Mouse (Mus musculus): ENCODE results near the gene Rbm20. TPM values are rescaled to one million over a fixed set of nuclear protein-coding genes. Genes with fewer than 3 reads are reported as not detected.

Rbm20 gene
- polyA plus RNA-seq, 1 experiment, result 0.22 TPM

- TF ChIP-seq POLR2A (IDR thresholded peaks at IDR 0.05; ENCODE audit: low read depth, low read length) (no peak), CTCF (IDR thresholded peaks at IDR 0.05; ENCODE audit: extremely low read depth, insufficient read depth, insufficient read length, insufficient replicate concordance) (no peak)
- Histone ChIP-seq H3K4me3 (ENCODE audit: extremely low read depth, insufficient read depth, insufficient read length) (no peak overlapping the region), H3K4me1 (ENCODE audit: control insufficient read depth, insufficient read depth, insufficient read length) (peaks cover 3% of the 10 kb centered on the region; the same call in 1 of the 2 replicates), H3K36me3 (ENCODE audit: control insufficient read depth, insufficient read depth, low read length) (no peaks in the 10 kb centered on the region), H3K27ac (ENCODE audit: insufficient read depth, low read length) (no peak overlapping the region), H3K27me3 (ENCODE audit: control insufficient read depth, insufficient read depth, low read length) (no peaks in the 10 kb centered on the region)
- WGBS, result 94% methylated on average over 9 of the region's 9 CpGs
- no peak for DNase-seq (ENCODE audit: low read depth in 1 of 2, low spot score in 2 of 2)
Measured at GRCm38 (mm10) chr19:53701434-53701833, 24.3 kb downstream of the Rbm20 start.

- no peak for DNase-seq (ENCODE audit: low read depth in 1 of 2, low spot score in 2 of 2)
- Histone ChIP-seq H3K4me1 (ENCODE audit: control insufficient read depth, insufficient read depth, insufficient read length) (peaks cover 3% of the 10 kb centered on the region; the same call in 1 of the 2 replicates), H3K27ac (ENCODE audit: insufficient read depth, low read length) (no peak overlapping the region), H3K4me3 (ENCODE audit: extremely low read depth, insufficient read depth, insufficient read length) (no peak overlapping the region), H3K36me3 (ENCODE audit: control insufficient read depth, insufficient read depth, low read length) (no peaks in the 10 kb centered on the region), H3K27me3 (ENCODE audit: control insufficient read depth, insufficient read depth, low read length) (no peaks in the 10 kb centered on the region)
- 8% methylated on average over 29 of the region's 29 CpGs for WGBS
- TF ChIP-seq CTCF (IDR thresholded peaks at IDR 0.05; ENCODE audit: extremely low read depth, insufficient read depth, insufficient read length, insufficient replicate concordance), result peak; percentile 38; the same call in 1 of the 2 replicates
- TF ChIP-seq POLR2A (IDR thresholded peaks at IDR 0.05; ENCODE audit: low read depth, low read length), result no peak
Measured at GRCm38 (mm10) chr19:53704895-53705823, 28.1 kb downstream of the Rbm20 start.

GRCm38 (mm10) chr19:53708401-53708800 lies 31.3 kb downstream of the Rbm20 start:
- Histone ChIP-seq H3K36me3 (ENCODE audit: control insufficient read depth, insufficient read depth, low read length) (no peaks in the 10 kb centered on the region), H3K27me3 (ENCODE audit: control insufficient read depth, insufficient read depth, low read length) (no peaks in the 10 kb centered on the region), H3K27ac (ENCODE audit: insufficient read depth, low read length) (no peak overlapping the region), H3K4me1 (ENCODE audit: control insufficient read depth, insufficient read depth, insufficient read length) (peaks cover 5% of the 10 kb centered on the region), H3K4me3 (ENCODE audit: extremely low read depth, insufficient read depth, insufficient read length) (no peak overlapping the region)
- 84% methylated on average over 11 of the region's 11 CpGs for WGBS
- TF ChIP-seq CTCF (IDR thresholded peaks at IDR 0.05; ENCODE audit: extremely low read depth, insufficient read depth, insufficient read length, insufficient replicate concordance), result no peak
- TF ChIP-seq POLR2A (IDR thresholded peaks at IDR 0.05; ENCODE audit: low read depth, low read length), result no peak
- no peak for DNase-seq (ENCODE audit: low read depth in 1 of 2, low spot score in 2 of 2)

- Histone ChIP-seq H3K4me1 (ENCODE audit: control insufficient read depth, insufficient read depth, insufficient read length) (peaks cover 2% of the 10 kb centered on the region; the same call in 1 of the 2 replicates), H3K27me3 (ENCODE audit: control insufficient read depth, insufficient read depth, low read length) (no peaks in the 10 kb centered on the region), H3K36me3 (ENCODE audit: control insufficient read depth, insufficient read depth, low read length) (no peaks in the 10 kb centered on the region), H3K27ac (ENCODE audit: insufficient read depth, low read length) (no peak overlapping the region), H3K4me3 (ENCODE audit: extremely low read depth, insufficient read depth, insufficient read length) (no peak overlapping the region)
- no peak for DNase-seq (ENCODE audit: low read depth in 1 of 2, low spot score in 2 of 2)
- no peak for TF ChIP-seq POLR2A (IDR thresholded peaks at IDR 0.05; ENCODE audit: low read depth, low read length)
- TF ChIP-seq CTCF (IDR thresholded peaks at IDR 0.05; ENCODE audit: extremely low read depth, insufficient read depth, insufficient read length, insufficient replicate concordance), result no peak
- WGBS, result 43% methylated on average over 4 of the region's 4 CpGs
Measured at GRCm38 (mm10) chr19:53710861-53711260, 33.8 kb downstream of the Rbm20 start.

GRCm38 (mm10) chr19:53711261-53711890 lies 34.3 kb downstream of the Rbm20 start:
- H3K36me3 ChIP-seq (ENCODE audit: control insufficient read depth, insufficient read depth, low read length), result no peaks in the 10 kb centered on the region
- no peaks in the 10 kb centered on the region for H3K27me3 ChIP-seq (ENCODE audit: control insufficient read depth, insufficient read depth, low read length)
- no peak overlapping the region for H3K4me3 ChIP-seq (ENCODE audit: extremely low read depth, insufficient read depth, insufficient read length)
- WGBS, result 30% methylated on average over 8 of the region's 8 CpGs
- no peak for DNase-seq (ENCODE audit: low read depth in 1 of 2, low spot score in 2 of 2)
- peaks cover 2% of the 10 kb centered on the region; the same call in 1 of the 2 replicates for H3K4me1 ChIP-seq (ENCODE audit: control insufficient read depth, insufficient read depth, insufficient read length)
- H3K27ac ChIP-seq (ENCODE audit: insufficient read depth, low read length), result no peak overlapping the region
- no peak for TF ChIP-seq POLR2A (IDR thresholded peaks at IDR 0.05; ENCODE audit: low read depth, low read length)
- no peak for TF ChIP-seq CTCF (IDR thresholded peaks at IDR 0.05; ENCODE audit: extremely low read depth, insufficient read depth, insufficient read length, insufficient replicate concordance)

GRCm38 (mm10) chr19:53712297-53713025 lies 35.4 kb downstream of the Rbm20 start:
- TF ChIP-seq CTCF (IDR thresholded peaks at IDR 0.05; ENCODE audit: extremely low read depth, insufficient read depth, insufficient read length, insufficient replicate concordance) (no peak), POLR2A (IDR thresholded peaks at IDR 0.05; ENCODE audit: low read depth, low read length) (no peak)
- 88% methylated on average over 7 of the region's 7 CpGs for whole genome bisulfite sequencing
- no peak overlapping the region for H3K27ac ChIP-seq (ENCODE audit: insufficient read depth, low read length)

More at GRCm38 (mm10) chr19:53712297-53713025, 35.4 kb downstream of the Rbm20 start:
- no peak for DNase-seq (ENCODE audit: low read depth in 1 of 2, low spot score in 2 of 2)
- no peaks in the 10 kb centered on the region for H3K27me3 ChIP-seq (ENCODE audit: control insufficient read depth, insufficient read depth, low read length)
- H3K4me3 ChIP-seq (ENCODE audit: extremely low read depth, insufficient read depth, insufficient read length), result no peak overlapping the region
- H3K36me3 ChIP-seq (ENCODE audit: control insufficient read depth, insufficient read depth, low read length), result no peaks in the 10 kb centered on the region
- peaks cover 2% of the 10 kb centered on the region; the same call in 1 of the 2 replicates for H3K4me1 ChIP-seq (ENCODE audit: control insufficient read depth, insufficient read depth, insufficient read length)
